Mouse (Mus musculus): Measurements from ENCODE around the gene Pla2g3. TPM values are rescaled to one million over a fixed set of nuclear protein-coding genes. Genes with fewer than 3 reads are reported as not detected.

Gene Pla2g3
- polyA plus RNA-seq, 1 experiment from 2014 or later: 3.9 TPM

GRCm38 (mm10) chr11:3515637-3516036 lies 27.6 kb downstream of the Pla2g3 start:
- ATAC-seq: no peak
- peak overlapping the region; percentile 11; the same call in 1 of the 2 replicates for H3K9ac ChIP-seq (ENCODE audit: low read depth, low read length)
- H3K4me2 ChIP-seq (ENCODE audit: low read length): peak overlapping the region; percentile 86
- 70% methylated on average over 4 of the region's 4 CpGs for WGBS
- peak overlapping the region; percentile 53 for H3K4me3 ChIP-seq (ENCODE audit: low read depth, low read length)
- H3K36me3 ChIP-seq (ENCODE audit: control insufficient read depth, insufficient read depth, low read length): no peaks in the 10 kb centered on the region
- H3K27me3 ChIP-seq (ENCODE audit: control insufficient read depth, insufficient read depth, low read depth, low read length): peaks cover 10% of the 10 kb centered on the region
- H3K9me3 ChIP-seq (replicated peaks; ENCODE audit: control insufficient read depth, low read length, poor library complexity, severe bottlenecking): no peaks in the 10 kb centered on the region
- no peak overlapping the region for H3K27ac ChIP-seq (ENCODE audit: low read length)
- H3K4me1 ChIP-seq (ENCODE audit: control insufficient read depth, insufficient read depth, low read length): peaks cover 9% of the 10 kb centered on the region

GRCm38 (mm10) chr11:3516121-3516520 lies 28.0 kb downstream of the Pla2g3 start:
- H3K4me3 ChIP-seq (ENCODE audit: low read depth, low read length): no peak overlapping the region
- WGBS: 84% methylated on average over 5 of the region's 5 CpGs
- no peaks in the 10 kb centered on the region for H3K36me3 ChIP-seq (ENCODE audit: control insufficient read depth, insufficient read depth, low read length)
- H3K27me3 ChIP-seq (ENCODE audit: control insufficient read depth, insufficient read depth, low read depth, low read length): peaks cover 10% of the 10 kb centered on the region
- peak overlapping the region; percentile 86 for H3K4me2 ChIP-seq (ENCODE audit: low read length)
- no peak overlapping the region for H3K9ac ChIP-seq (ENCODE audit: low read depth, low read length)
- no peak for ATAC-seq
- H3K4me1 ChIP-seq (ENCODE audit: control insufficient read depth, insufficient read depth, low read length): peaks cover 9% of the 10 kb centered on the region
- no peak overlapping the region for H3K27ac ChIP-seq (ENCODE audit: low read length)
- no peaks in the 10 kb centered on the region for H3K9me3 ChIP-seq (replicated peaks; ENCODE audit: control insufficient read depth, low read length, poor library complexity, severe bottlenecking)

GRCm38 (mm10) chr11:3516859-3517845 lies 29.1 kb downstream of the Pla2g3 start:
- peak; percentile 18; the same call in 1 of the 2 replicates for ATAC-seq
- whole genome bisulfite sequencing: 2% methylated on average over 49 of the region's 50 CpGs
- Histone ChIP-seq H3K4me2 (ENCODE audit: low read length) (peak overlapping the region; percentile 86), H3K27me3 (ENCODE audit: control insufficient read depth, insufficient read depth, low read depth, low read length) (peaks cover 10% of the 10 kb centered on the region), H3K4me1 (ENCODE audit: control insufficient read depth, insufficient read depth, low read length) (peaks cover 9% of the 10 kb centered on the region), H3K9me3 (replicated peaks; ENCODE audit: control insufficient read depth, low read length, poor library complexity, severe bottlenecking) (no peaks in the 10 kb centered on the region), H3K27ac (ENCODE audit: low read length) (no peak overlapping the region), H3K9ac (ENCODE audit: low read depth, low read length) (peak overlapping the region; percentile 65), H3K36me3 (ENCODE audit: control insufficient read depth, insufficient read depth, low read length) (no peaks in the 10 kb centered on the region), H3K4me3 (ENCODE audit: low read depth, low read length) (peak overlapping the region; percentile 45)

- no peak for ATAC-seq
- Histone ChIP-seq H3K27ac (ENCODE audit: low read length) (no peak overlapping the region), H3K4me1 (ENCODE audit: control insufficient read depth, insufficient read depth, low read length) (peaks cover 9% of the 10 kb centered on the region), H3K4me2 (ENCODE audit: low read length) (peak overlapping the region; percentile 86), H3K9ac (ENCODE audit: low read depth, low read length) (no peak overlapping the region), H3K36me3 (ENCODE audit: control insufficient read depth, insufficient read depth, low read length) (no peaks in the 10 kb centered on the region), H3K4me3 (ENCODE audit: low read depth, low read length) (peak overlapping the region; percentile 45; the same call in 1 of the 2 replicates), H3K27me3 (ENCODE audit: control insufficient read depth, insufficient read depth, low read depth, low read length) (peaks cover 10% of the 10 kb centered on the region), H3K9me3 (replicated peaks; ENCODE audit: control insufficient read depth, low read length, poor library complexity, severe bottlenecking) (no peaks in the 10 kb centered on the region)
- WGBS: 62% methylated on average over 13 of the region's 13 CpGs
Observed at GRCm38 (mm10) chr11:3517846-3518732, 30.0 kb downstream of the Pla2g3 start.

GRCm38 (mm10) chr11:3519051-3519726 lies 31.1 kb downstream of the Pla2g3 start:
- ATAC-seq: no peak
- H3K36me3 ChIP-seq (ENCODE audit: control insufficient read depth, insufficient read depth, low read length): no peaks in the 10 kb centered on the region
- H3K9ac ChIP-seq (ENCODE audit: low read depth, low read length): no peak overlapping the region
- H3K27ac ChIP-seq (ENCODE audit: low read length): no peak overlapping the region
- no peak overlapping the region for H3K4me3 ChIP-seq (ENCODE audit: low read depth, low read length)
- H3K9me3 ChIP-seq (replicated peaks; ENCODE audit: control insufficient read depth, low read length, poor library complexity, severe bottlenecking): no peaks in the 10 kb centered on the region
- H3K27me3 ChIP-seq (ENCODE audit: control insufficient read depth, insufficient read depth, low read depth, low read length): peaks cover 10% of the 10 kb centered on the region
- H3K4me1 ChIP-seq (ENCODE audit: control insufficient read depth, insufficient read depth, low read length): peaks cover 9% of the 10 kb centered on the region
- no peak overlapping the region for H3K4me2 ChIP-seq (ENCODE audit: low read length)
- WGBS: 85% methylated on average over 4 of the region's 4 CpGs

GRCm38 (mm10) chr11:3519756-3520398 lies 31.8 kb downstream of the Pla2g3 start:
- H3K4me3 ChIP-seq (ENCODE audit: low read depth, low read length): no peak overlapping the region

GRCm38 (mm10) chr11:3520919-3521318 lies 32.8 kb downstream of the Pla2g3 start:
- no peak overlapping the region for H3K27ac ChIP-seq (ENCODE audit: low read length)
- no peak overlapping the region for H3K4me3 ChIP-seq (ENCODE audit: low read depth, low read length)
- no peaks in the 10 kb centered on the region for H3K36me3 ChIP-seq (ENCODE audit: control insufficient read depth, insufficient read depth, low read length)
- no peak overlapping the region for H3K4me2 ChIP-seq (ENCODE audit: low read length)
- H3K9ac ChIP-seq (ENCODE audit: low read depth, low read length): no peak overlapping the region
- WGBS: 72% methylated on average over 14 of the region's 14 CpGs
- ATAC-seq: no peak
- H3K4me1 ChIP-seq (ENCODE audit: control insufficient read depth, insufficient read depth, low read length): peaks cover 9% of the 10 kb centered on the region
- peaks cover 10% of the 10 kb centered on the region for H3K27me3 ChIP-seq (ENCODE audit: control insufficient read depth, insufficient read depth, low read depth, low read length)
- H3K9me3 ChIP-seq (replicated peaks; ENCODE audit: control insufficient read depth, low read length, poor library complexity, severe bottlenecking): no peaks in the 10 kb centered on the region

More at GRCm38 (mm10) chr11:3519756-3520398, 31.8 kb downstream of the Pla2g3 start:
- Histone ChIP-seq H3K9me3 (replicated peaks; ENCODE audit: control insufficient read depth, low read length, poor library complexity, severe bottlenecking) (no peaks in the 10 kb centered on the region), H3K36me3 (ENCODE audit: control insufficient read depth, insufficient read depth, low read length) (no peaks in the 10 kb centered on the region), H3K4me2 (ENCODE audit: low read length) (no peak overlapping the region), H3K27me3 (ENCODE audit: control insufficient read depth, insufficient read depth, low read depth, low read length) (peaks cover 10% of the 10 kb centered on the region), H3K4me1 (ENCODE audit: control insufficient read depth, insufficient read depth, low read length) (peaks cover 9% of the 10 kb centered on the region), H3K9ac (ENCODE audit: low read depth, low read length) (no peak overlapping the region), H3K27ac (ENCODE audit: low read length) (no peak overlapping the region)
- ATAC-seq: no peak
- WGBS: 85% methylated on average over 11 of the region's 11 CpGs
